Mouse (Mus musculus): ENCODE data around the gene Ramp3. TPM values are rescaled to one million over a fixed set of nuclear protein-coding genes. Genes with fewer than 3 reads are reported as not detected.

Ramp3 gene
- total and polyA plus RNA-seq, 3 experiments: 6.0 to 7.6 (median 7.6) TPM

DNA sequence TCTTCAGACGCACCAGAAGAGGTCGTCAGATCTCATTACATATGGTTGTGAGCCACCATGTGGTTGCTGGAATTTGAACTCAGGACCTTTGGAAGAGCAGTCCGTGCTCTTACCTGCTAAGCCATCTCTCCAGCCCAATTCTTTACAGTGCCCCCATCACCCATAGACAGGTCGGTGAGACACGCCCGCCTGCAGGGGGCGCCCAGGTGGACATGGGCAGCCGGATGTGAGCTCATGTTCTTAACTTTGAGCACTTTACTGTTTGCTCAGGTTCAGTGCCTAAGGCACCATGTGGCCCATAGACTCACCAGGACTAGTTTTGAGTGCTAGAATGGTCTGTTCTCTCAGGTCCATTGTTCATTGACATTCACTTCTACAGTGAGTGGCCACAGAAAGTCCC lies 22.2 kb upstream of the Ramp3 start:
- Histone ChIP-seq H3K4me3 (no peak overlapping the region), H3K27ac (no peak overlapping the region), H3K4me1 (ENCODE audit: control insufficient read depth, insufficient read depth, low read length) (no peaks in the 10 kb centered on the region), H3K9ac (ENCODE audit: low read depth, low read length) (no peak overlapping the region), H3K27me3 (ENCODE audit: control insufficient read depth, insufficient read depth, low read length) (no peaks in the 10 kb centered on the region), H3K79me2 (replicated peaks; ENCODE audit: control insufficient read depth, insufficient read depth, low read length) (no peaks in the 10 kb centered on the region), H3K36me3 (ENCODE audit: control insufficient read depth, insufficient read depth, low read length) (no peaks in the 10 kb centered on the region)
- no peak for TF ChIP-seq POLR2A (IDR thresholded peaks at IDR 0.05; ENCODE audit: insufficient read depth, low read depth, low read length)
- no peak for TF ChIP-seq EP300 (IDR thresholded peaks at IDR 0.05; ENCODE audit: insufficient read depth, low read depth, low read length)
- TF ChIP-seq CTCF (IDR thresholded peaks at IDR 0.05): no peak
- no peak for DNase-seq
- WGBS: 63% methylated on average over 8 of the region's 8 CpGs
- intact Hi-C loops (cut with DNase I): no loop called here

DNA sequence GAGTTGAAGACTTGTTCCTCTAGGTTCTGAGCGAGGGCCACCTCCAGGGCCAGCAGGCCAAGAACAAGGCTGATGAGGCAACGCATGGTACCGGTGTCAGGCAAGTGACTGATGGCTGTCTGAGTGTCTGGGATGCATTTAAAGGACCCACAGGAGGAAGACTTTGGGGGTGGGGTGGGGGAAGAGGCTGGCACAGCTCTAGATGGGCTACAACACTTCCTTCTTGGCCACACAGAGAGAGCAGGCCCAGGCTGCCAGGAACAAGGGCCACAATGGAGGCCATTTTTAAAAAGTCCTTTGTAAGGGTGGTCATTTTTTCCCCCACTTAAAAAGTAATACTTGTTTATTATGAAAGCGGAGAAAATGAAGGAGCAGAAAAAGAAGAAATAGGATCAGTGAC lies 19.8 kb upstream of the Ramp3 start, which contains the start of gene Wap:
TSS of gene Wap (minus strand) at position 101 of the 400 bp plus-strand sequence.
- TF ChIP-seq EP300 (IDR thresholded peaks at IDR 0.05; ENCODE audit: insufficient read depth, low read depth, low read length) (no peak), POLR2A (IDR thresholded peaks at IDR 0.05; ENCODE audit: insufficient read depth, low read depth, low read length) (no peak), CTCF (IDR thresholded peaks at IDR 0.05) (no peak)
- Histone ChIP-seq H3K27ac (no peak within 1 kb of the TSS), H3K27me3 (ENCODE audit: control insufficient read depth, insufficient read depth, low read length) (no peaks in the 10 kb centered on the region), H3K4me1 (ENCODE audit: control insufficient read depth, insufficient read depth, low read length) (no peaks in the 10 kb centered on the region), H3K9ac (ENCODE audit: low read depth, low read length) (no peak within 1 kb of the TSS), H3K36me3 (ENCODE audit: control insufficient read depth, insufficient read depth, low read length) (no peaks in the 10 kb centered on the region), H3K4me3 (no peak within 1 kb of the TSS), H3K79me2 (replicated peaks; ENCODE audit: control insufficient read depth, insufficient read depth, low read length) (no peaks in the 10 kb centered on the region)
- DNase-seq: no peak
- intact Hi-C loops (cut with DNase I): no loop called here
- 94% methylated on average over 4 of the region's 4 CpGs for WGBS

DNA sequence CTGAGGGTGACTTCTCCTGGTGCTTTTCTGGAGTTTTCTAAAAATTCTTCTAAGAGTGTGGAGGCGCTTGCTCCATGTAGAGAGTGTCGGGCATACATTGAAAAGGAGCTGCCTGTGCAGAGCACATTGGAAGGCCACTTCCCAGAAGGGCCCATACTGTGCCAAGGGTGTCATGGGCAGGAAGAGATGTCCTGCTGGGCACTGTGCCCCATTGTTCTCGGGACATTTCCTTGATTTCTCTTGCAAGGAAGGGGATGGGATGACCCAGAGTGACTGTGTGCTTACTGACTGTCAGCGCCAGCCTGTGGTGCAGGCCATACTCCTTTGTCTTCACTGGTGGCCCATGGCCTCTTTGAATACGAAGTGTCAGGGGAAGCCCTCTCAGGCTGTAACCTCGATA lies 19.2 kb upstream of the Ramp3 start:
- Histone ChIP-seq H3K27ac (no peak overlapping the region), H3K4me1 (ENCODE audit: control insufficient read depth, insufficient read depth, low read length) (no peaks in the 10 kb centered on the region), H3K4me3 (no peak overlapping the region), H3K36me3 (ENCODE audit: control insufficient read depth, insufficient read depth, low read length) (no peaks in the 10 kb centered on the region), H3K79me2 (replicated peaks; ENCODE audit: control insufficient read depth, insufficient read depth, low read length) (no peaks in the 10 kb centered on the region), H3K27me3 (ENCODE audit: control insufficient read depth, insufficient read depth, low read length) (no peaks in the 10 kb centered on the region), H3K9ac (ENCODE audit: low read depth, low read length) (no peak overlapping the region)
- 68% methylated on average over 6 of the region's 6 CpGs for WGBS
- no peak for DNase-seq
- TF ChIP-seq EP300 (IDR thresholded peaks at IDR 0.05; ENCODE audit: insufficient read depth, low read depth, low read length) (no peak), CTCF (IDR thresholded peaks at IDR 0.05) (no peak), POLR2A (IDR thresholded peaks at IDR 0.05; ENCODE audit: insufficient read depth, low read depth, low read length) (no peak)
- intact Hi-C loops (cut with DNase I): no loop called here

DNA sequence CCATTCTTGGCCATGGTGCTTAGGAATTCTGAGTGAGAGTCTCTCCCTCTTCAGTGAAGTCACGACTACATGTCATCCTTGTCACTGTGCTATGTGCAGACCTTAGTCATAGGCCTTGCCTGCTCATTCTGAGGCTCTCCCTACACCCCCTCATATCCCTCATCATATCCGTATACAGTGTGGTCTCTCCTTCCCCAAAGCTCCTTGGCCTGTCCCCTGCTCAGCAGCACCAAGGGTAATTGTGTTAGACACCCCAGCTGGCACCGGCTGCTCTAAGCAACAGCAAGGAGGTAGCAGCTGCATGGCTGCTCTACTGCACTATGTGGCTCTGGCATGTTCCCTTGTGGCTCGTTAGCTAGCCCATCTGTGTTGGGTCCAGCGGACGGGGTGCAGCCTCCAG lies 13.8 kb upstream of the Ramp3 start:
- Histone ChIP-seq H3K9ac (ENCODE audit: low read depth, low read length) (no peak overlapping the region), H3K4me3 (no peak overlapping the region), H3K4me1 (ENCODE audit: control insufficient read depth, insufficient read depth, low read length) (no peaks in the 10 kb centered on the region), H3K27ac (no peak overlapping the region), H3K27me3 (ENCODE audit: control insufficient read depth, insufficient read depth, low read length) (no peaks in the 10 kb centered on the region), H3K36me3 (ENCODE audit: control insufficient read depth, insufficient read depth, low read length) (no peaks in the 10 kb centered on the region), H3K79me2 (replicated peaks; ENCODE audit: control insufficient read depth, insufficient read depth, low read length) (no peaks in the 10 kb centered on the region)
- TF ChIP-seq EP300 (IDR thresholded peaks at IDR 0.05; ENCODE audit: insufficient read depth, low read depth, low read length) (no peak), POLR2A (IDR thresholded peaks at IDR 0.05; ENCODE audit: insufficient read depth, low read depth, low read length) (no peak), CTCF (IDR thresholded peaks at IDR 0.05) (no peak)
- DNase-seq: no peak
- WGBS: 76% methylated on average over 6 of the region's 6 CpGs
- intact Hi-C loops (cut with DNase I): no loop called here

DNA sequence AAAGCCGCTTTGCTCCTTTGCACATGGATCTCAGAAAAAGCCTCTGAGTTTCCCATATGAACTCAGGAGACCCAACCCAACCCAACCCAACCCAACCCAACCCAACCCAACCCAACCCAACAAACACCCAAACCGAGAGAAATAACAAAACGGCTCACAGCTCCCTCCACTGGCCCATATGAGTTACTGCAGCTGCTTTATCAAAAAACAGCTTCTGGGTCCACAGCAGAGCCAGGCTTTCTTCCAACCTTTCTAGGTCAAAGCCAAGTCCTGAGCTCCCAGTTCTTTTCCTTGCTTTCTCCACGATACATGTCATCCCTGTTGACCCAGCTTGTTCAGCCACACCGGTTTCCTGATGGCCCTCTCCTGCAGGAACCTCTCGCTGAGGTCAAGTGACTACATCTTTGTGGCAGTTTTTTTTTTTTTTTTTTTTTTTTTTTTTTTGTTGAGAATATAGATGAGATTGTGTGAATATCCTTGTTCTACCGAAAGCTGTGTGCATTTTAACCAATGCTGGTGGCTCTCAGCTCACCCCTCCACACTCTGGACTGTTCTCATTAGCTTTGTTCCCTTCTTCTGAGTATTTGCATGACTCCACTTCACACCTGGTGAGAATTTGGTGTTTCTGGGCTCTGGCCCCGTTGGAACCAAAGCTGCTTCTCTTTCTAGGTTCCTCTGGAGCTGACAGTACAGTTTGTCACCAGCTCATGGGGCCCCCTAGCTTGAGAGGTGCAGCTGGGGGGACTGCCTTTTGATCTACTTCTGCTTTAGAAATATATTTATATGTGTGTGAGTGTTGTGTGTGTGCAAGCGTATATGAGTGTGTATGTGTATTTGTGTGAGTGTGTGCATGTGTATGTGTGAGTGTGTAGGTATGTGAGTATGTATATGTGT lies 10.2 kb upstream of the Ramp3 start:
- no peak for TF ChIP-seq POLR2A (IDR thresholded peaks at IDR 0.05; ENCODE audit: insufficient read depth, low read depth, low read length)
- no peak for TF ChIP-seq EP300 (IDR thresholded peaks at IDR 0.05; ENCODE audit: insufficient read depth, low read depth, low read length)
- TF ChIP-seq CTCF (IDR thresholded peaks at IDR 0.05): peak; percentile 33
- no peak overlapping the region for H3K9ac ChIP-seq (ENCODE audit: low read depth, low read length)
- DNase-seq: no peak
- intact Hi-C loops (cut with DNase I): no loop called here
- H3K27me3 ChIP-seq (ENCODE audit: control insufficient read depth, insufficient read depth, low read length): no peaks in the 10 kb centered on the region
- H3K4me1 ChIP-seq (ENCODE audit: control insufficient read depth, insufficient read depth, low read length): no peaks in the 10 kb centered on the region
- WGBS: 52% methylated on average over 9 of the region's 9 CpGs
- H3K36me3 ChIP-seq (ENCODE audit: control insufficient read depth, insufficient read depth, low read length): no peaks in the 10 kb centered on the region
- H3K4me3 ChIP-seq: no peak overlapping the region
- no peak overlapping the region for H3K27ac ChIP-seq
- no peaks in the 10 kb centered on the region for H3K79me2 ChIP-seq (replicated peaks; ENCODE audit: control insufficient read depth, insufficient read depth, low read length)

DNA sequence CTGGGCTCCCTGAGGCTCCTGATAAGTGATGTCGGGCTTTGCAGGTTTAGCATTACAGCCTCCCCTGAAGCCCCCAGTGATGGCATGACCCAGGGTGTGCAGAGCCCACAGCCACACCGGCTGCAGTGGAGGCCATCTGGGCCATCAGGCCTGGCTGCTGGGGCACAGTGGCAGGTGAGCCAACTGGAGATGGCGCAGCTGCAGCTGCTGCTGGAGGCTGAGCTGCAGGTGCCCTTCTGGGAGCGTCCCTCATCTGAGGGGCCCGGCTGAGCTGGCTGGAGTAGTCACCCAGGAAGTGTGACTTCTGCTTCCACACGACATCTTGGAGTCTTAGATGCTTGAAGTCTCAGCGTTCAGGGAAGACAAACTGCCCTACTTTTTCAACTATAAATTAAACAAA lies 7.8 kb upstream of the Ramp3 start:
- WGBS: 73% methylated on average over 7 of the region's 7 CpGs
- no peak overlapping the region for H3K27ac ChIP-seq
- H3K4me1 ChIP-seq (ENCODE audit: control insufficient read depth, insufficient read depth, low read length): no peaks in the 10 kb centered on the region
- no peaks in the 10 kb centered on the region for H3K36me3 ChIP-seq (ENCODE audit: control insufficient read depth, insufficient read depth, low read length)
- H3K27me3 ChIP-seq (ENCODE audit: control insufficient read depth, insufficient read depth, low read length): no peaks in the 10 kb centered on the region
- no peak overlapping the region for H3K4me3 ChIP-seq
- no peaks in the 10 kb centered on the region for H3K79me2 ChIP-seq (replicated peaks; ENCODE audit: control insufficient read depth, insufficient read depth, low read length)
- H3K9ac ChIP-seq (ENCODE audit: low read depth, low read length): no peak overlapping the region
- no peak for TF ChIP-seq EP300 (IDR thresholded peaks at IDR 0.05; ENCODE audit: insufficient read depth, low read depth, low read length)
- no peak for TF ChIP-seq CTCF (IDR thresholded peaks at IDR 0.05)
- TF ChIP-seq POLR2A (IDR thresholded peaks at IDR 0.05; ENCODE audit: insufficient read depth, low read depth, low read length): no peak
- intact Hi-C loops (cut with DNase I): no loop called here
- DNase-seq: no peak

Measured in heart, adult 2 months (tissue).